Mouse (Mus musculus): ENCODE data around the gene Zbtb12.

- TF ChIP-seq CTCF (IDR thresholded peaks at IDR 0.05; ENCODE audit: insufficient read depth, low read length) (no peak), POLR2A (IDR thresholded peaks at IDR 0.05; ENCODE audit: borderline replicate concordance, extremely low read depth, low read depth, low read length) (no peak)
Measured at GRCm38 (mm10) chr17:34922939-34923338, 43.7 kb downstream of the Zbtb12 start.
